In the genomic region with DNA sequence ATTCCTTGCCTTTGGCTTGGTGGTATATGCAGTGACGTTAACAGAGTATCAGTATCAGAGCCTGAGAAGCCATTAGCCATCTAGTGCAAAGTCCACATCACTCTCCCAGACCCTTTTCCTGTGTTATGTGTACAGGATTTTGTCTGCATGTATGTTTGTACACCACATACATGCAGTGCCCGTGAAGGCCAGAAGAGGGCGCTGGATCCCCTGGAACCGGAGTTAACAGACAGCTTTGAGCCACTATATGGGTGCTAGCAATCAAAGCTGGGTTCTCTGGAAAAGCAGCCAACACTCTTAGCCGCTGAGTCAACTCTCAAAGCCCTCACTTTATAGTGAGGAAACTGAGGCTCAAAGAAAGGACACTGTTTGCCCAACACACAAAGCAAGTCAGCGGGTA, we compare ENCODE assay signal across 9 mouse cellular contexts. TPM values are rescaled to one million over a fixed set of nuclear protein-coding genes. Genes with fewer than 3 reads are reported as not detected.
A peak's percentile ranks its signal among the peaks of the same experiment; 100 is the strongest.
DNase-seq lines count a peak whose midpoint lies in the region; ATAC-seq and TF ChIP-seq lines count a peak whose summit lies in the region.
"Had no signal": no experiment of that assay in that cellular context is flagged by ENCODE, and none has a peak within 500 bp of the region (broad histone marks: within the 10 kb centered on the region; RNA-seq: fewer than 3 reads in every experiment).

No protein-coding gene starts in this region.

- H3K27ac ChIP-seq in liver, embryonic 12.5 days, result no peak overlapping the region
- no peak overlapping the region for H3K27ac ChIP-seq in bone marrow, adult 2 months (ENCODE audit: control insufficient read depth, insufficient read depth, low read depth, low read length, poor library complexity)
- peak overlapping the region; percentile 30; the same call in 1 of the 2 replicates for H3K27ac ChIP-seq in hindbrain, embryonic 12.5 days
- peak overlapping the region; percentile 70; the same call in 1 of the 2 replicates for H3K27ac ChIP-seq in midbrain, embryonic 16.5 days (ENCODE audit: low read length)
- H3K27ac ChIP-seq: neural tube, embryonic 12.5 days had no signal

- peak; percentile 56 for TF ChIP-seq CTCF in bone marrow, adult 2 months (IDR thresholded peaks at IDR 0.05; ENCODE audit: control insufficient read depth, insufficient read depth, low read length)

- no peak overlapping the region for H3K9ac ChIP-seq in liver, embryonic 12.5 days
- H3K9ac ChIP-seq in hindbrain, embryonic 12.5 days, result no peak overlapping the region
- H3K9ac ChIP-seq in midbrain, embryonic 16.5 days (ENCODE audit: low read depth, low read length), result no peak overlapping the region
- H3K9ac ChIP-seq: neural tube, embryonic 12.5 days had no signal

- no peak for ATAC-seq in liver, embryonic 12.5 days
- ATAC-seq in hindbrain, embryonic 12.5 days (ENCODE audit: low FRiP score), result no peak
- ATAC-seq in midbrain, embryonic 16.5 days, result no peak; the same call in 1 of the 2 replicates

- H3K9me3 ChIP-seq in liver, embryonic 12.5 days (replicated peaks), result no peaks in the 10 kb centered on the region
- H3K9me3 ChIP-seq in hindbrain, embryonic 12.5 days (replicated peaks), result no peaks in the 10 kb centered on the region
- H3K9me3 ChIP-seq in midbrain, embryonic 16.5 days (replicated peaks; ENCODE audit: control insufficient read depth, low read length, poor library complexity, severe bottlenecking), result no peaks in the 10 kb centered on the region
- H3K9me3 ChIP-seq: neural tube, embryonic 12.5 days had no signal

- H3K4me1 ChIP-seq in liver, embryonic 12.5 days, result no peaks in the 10 kb centered on the region
- no peaks in the 10 kb centered on the region for H3K4me1 ChIP-seq in bone marrow, adult 2 months (ENCODE audit: control insufficient read depth, insufficient read depth, low read length)
- H3K4me1 ChIP-seq in hindbrain, embryonic 12.5 days, result peaks cover 45% of the 10 kb centered on the region
- peaks cover 14% of the 10 kb centered on the region; the same call in 1 of the 2 replicates for H3K4me1 ChIP-seq in midbrain, embryonic 16.5 days (ENCODE audit: control insufficient read depth, insufficient read depth, low read length)

- no peak overlapping the region for H3K4me2 ChIP-seq in liver, embryonic 12.5 days
- no peak overlapping the region for H3K4me2 ChIP-seq in hindbrain, embryonic 12.5 days (replicated peaks)
- no peak overlapping the region for H3K4me2 ChIP-seq in midbrain, embryonic 16.5 days (ENCODE audit: low read length)
- H3K4me2 ChIP-seq: neural tube, embryonic 12.5 days had no signal

- 55% methylated on average over 6 of the region's 6 CpGs for WGBS in liver, embryonic 12.5 days (ENCODE audit: insufficient replicate concordance)
- 62% methylated on average over 6 of the region's 6 CpGs for WGBS in bone marrow, adult 2 months
- 68% methylated on average over 6 of the region's 6 CpGs for WGBS in hindbrain, embryonic 12.5 days
- 70% methylated on average over 6 of the region's 6 CpGs for whole genome bisulfite sequencing in midbrain, embryonic 16.5 days

- TF ChIP-seq POLR2A in bone marrow, adult 2 months (IDR thresholded peaks at IDR 0.05; ENCODE audit: borderline replicate concordance, control insufficient read depth, low read depth, low read length), result no peak

- DNase-seq in liver, result peak; percentile 62
- DNase-seq in adrenal gland, adult 18-20 months (ENCODE audit: low spot score in 2 of 2), result no peak
- DNase-seq in adrenal gland, postnatal 10 days, result no peak
- no peak for DNase-seq in urinary bladder, postnatal 36 days (ENCODE audit: low spot score in 2 of 2)

- peaks cover 17% of the 10 kb centered on the region for H3K27me3 ChIP-seq in liver, embryonic 12.5 days (replicated peaks)
- H3K27me3 ChIP-seq in hindbrain, embryonic 12.5 days, result 0 out of 2 replicates have a peak, but pooled peaks cover 3% of the 10 kb centered on the region
- H3K27me3 ChIP-seq in midbrain, embryonic 16.5 days (ENCODE audit: control insufficient read depth, insufficient read depth, low read depth, low read length), result no peaks in the 10 kb centered on the region
- H3K27me3 ChIP-seq: neural tube, embryonic 12.5 days had no signal

- no peaks in the 10 kb centered on the region for H3K36me3 ChIP-seq in liver, embryonic 12.5 days
- H3K36me3 ChIP-seq in hindbrain, embryonic 12.5 days, result no peaks in the 10 kb centered on the region
- H3K36me3 ChIP-seq in midbrain, embryonic 16.5 days (ENCODE audit: control insufficient read depth, insufficient read depth, low read length), result no peaks in the 10 kb centered on the region
- H3K36me3 ChIP-seq: neural tube, embryonic 12.5 days had no signal

- no peak overlapping the region for H3K4me3 ChIP-seq in liver, embryonic 12.5 days
- no peak overlapping the region for H3K4me3 ChIP-seq in bone marrow, adult 2 months (replicated peaks; ENCODE audit: control insufficient read depth, low read depth, low read length)
- no peak overlapping the region for H3K4me3 ChIP-seq in hindbrain, embryonic 12.5 days
- no peak overlapping the region for H3K4me3 ChIP-seq in midbrain, embryonic 16.5 days (ENCODE audit: low read depth, low read length)
- H3K4me3 ChIP-seq: neural tube, embryonic 12.5 days had no signal

RNA-seq across cellular contexts. Expression of a gene that starts 30.8 kb away (rescaled TPM):
- polyA plus RNA-seq in liver, embryonic 12.5 days (2016; fragmentation: Nextera tagmentation; extraction: Ambion mirVana), result 10.0 and 11.5 TPM in 2 replicates
- 3.7 and 14.1 TPM in 2 replicates for polyA plus RNA-seq in bone marrow, adult 2 months (2011; ENCODE audit: insufficient read depth, insufficient read length, low replicate concordance, missing spikeins)
- polyA plus RNA-seq in hindbrain, embryonic 12.5 days (2016; fragmentation: Nextera tagmentation; extraction: Ambion mirVana), result 28.0 and 33.8 TPM in 2 replicates
- 41.2 and 44.1 TPM in 2 replicates for polyA plus RNA-seq in midbrain, embryonic 16.5 days (2015; fragmentation: Nextera tagmentation; extraction: Ambion mirVana)
- 10 to 100 TPM; 19.2 to 19.5 TPM for total RNA-seq in adrenal gland, adult 18-20 months (2021)
- total RNA-seq in adrenal gland, postnatal 10 days (2021), result 10 to 100 TPM; 16.3 to 18.2 TPM

Comparison
In these comparisons a context has a peak if more than half of its experiments do, and no peak if none do; other contexts are left out.
1. H3K27ac ChIP-seq: peak in hindbrain, embryonic 12.5 days (single experiment) and midbrain, embryonic 16.5 days (single experiment); none in liver, embryonic 12.5 days (single experiment) and bone marrow, adult 2 months (single experiment).